Mouse (Mus musculus) c-Kit-positive CD71-positive TER-119-negative erythroid progenitor cells, embryonic 14.5 days (primary cell): Measurements from ENCODE around the gene Ssbp4.
A peak's percentile ranks its signal among the peaks of the same experiment; 100 is the strongest.
"Not testable (repeated sequence)": the region's sequence is repeated elsewhere in the genome, so short reads cannot be mapped to it uniquely, and the experiment has no call there.

ENCODE experiments used
- DNase-seq: peaks from one replicate; pipeline ENCODE4 v3.0.0-alpha.2; 2013; ENCODE audit warnings: low read depth

Gene Ssbp4

DNA sequence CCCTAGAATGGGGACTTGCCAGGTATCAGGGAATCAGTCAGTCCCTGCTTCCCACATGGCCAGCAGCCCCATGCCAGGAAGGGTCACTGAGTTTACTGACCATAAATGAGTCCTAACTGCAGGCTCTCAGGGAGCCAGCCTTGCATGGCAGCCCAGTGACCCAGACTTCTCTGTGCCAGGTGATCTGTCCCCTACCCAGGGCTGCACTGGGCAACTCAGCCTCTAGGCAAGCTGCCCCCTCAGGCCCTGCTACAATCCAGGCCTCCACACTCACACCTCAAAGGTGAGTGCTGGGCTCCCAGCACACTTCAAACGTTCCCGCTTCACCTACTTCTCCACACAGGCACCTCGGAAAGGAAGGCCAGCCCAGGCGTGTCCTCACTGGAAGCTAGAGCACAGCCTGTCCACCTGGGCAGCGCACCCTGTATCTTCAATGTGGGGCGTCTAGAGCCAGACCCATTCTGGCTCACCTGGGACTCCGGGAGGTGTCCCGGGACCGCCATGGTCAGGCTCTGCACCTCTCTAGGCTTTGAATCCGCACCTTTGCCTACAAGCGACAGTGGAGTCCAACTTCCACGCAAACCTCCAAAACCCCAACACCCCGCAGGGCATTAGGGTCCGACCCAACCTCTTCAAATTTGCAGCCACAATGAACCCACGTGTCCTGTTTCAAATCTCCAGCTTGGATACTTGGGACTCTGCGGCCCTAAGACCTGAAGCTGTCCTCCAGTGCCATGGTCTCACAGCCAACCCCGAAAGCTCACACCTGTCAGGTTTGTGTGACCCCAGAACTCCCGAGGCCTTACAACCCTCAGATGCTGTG, 1.7 kb downstream of the Ssbp4 start:
- no peak for DNase-seq

DNA sequence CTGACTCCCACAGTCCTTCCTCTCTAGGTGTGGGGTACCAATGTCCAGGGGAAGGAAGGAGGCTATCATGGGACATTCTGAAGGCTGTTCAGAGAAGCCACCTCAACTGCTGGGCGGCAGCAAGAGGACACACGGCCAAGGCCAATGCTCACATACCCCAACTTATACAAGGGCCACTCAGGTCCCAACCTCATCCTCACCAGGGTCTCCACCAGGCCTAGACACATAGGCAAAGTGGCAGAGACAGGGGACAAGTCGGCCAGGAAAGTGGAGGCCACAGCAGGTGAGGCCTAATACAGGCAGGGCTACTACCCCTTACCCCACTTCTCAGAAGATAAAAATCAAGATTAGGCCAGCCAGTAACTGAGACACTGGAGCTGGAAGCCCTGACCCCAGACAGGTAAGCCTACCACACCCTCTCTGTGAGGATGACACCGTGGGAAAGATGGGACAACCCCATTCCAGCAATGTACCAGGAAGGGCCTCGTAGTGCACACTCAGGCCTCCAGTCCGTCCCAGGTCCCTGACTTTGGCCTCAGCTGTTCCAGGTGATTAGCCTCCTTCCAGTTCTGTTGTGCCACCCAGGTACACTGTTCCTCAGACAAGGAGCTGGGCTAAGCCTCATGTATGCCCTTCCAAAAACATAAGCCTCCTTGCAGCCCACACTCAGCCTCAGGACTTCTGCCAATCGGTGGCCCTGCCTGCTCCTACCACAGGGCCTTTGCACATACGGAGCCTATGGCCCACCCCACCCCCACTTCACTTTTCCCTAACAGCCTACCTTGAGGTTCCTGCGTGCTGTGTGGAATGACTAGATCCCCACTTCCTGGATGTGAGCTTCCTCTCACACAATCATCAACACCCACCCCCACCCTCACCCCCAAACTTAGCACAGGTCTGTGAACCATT, 2.5 kb downstream of the Ssbp4 start:
- no peak for DNase-seq

- DNase-seq: no peak
Measured at GRCm38 (mm10) chr8:70604558-70604957, 4.1 kb downstream of the Ssbp4 start.

- DNase-seq: no peak
Measured at GRCm38 (mm10) chr8:70602139-70602811, 6.4 kb downstream of the Ssbp4 start.

GRCm38 (mm10) chr8:70601271-70601649, 7.4 kb downstream of the Ssbp4 start:
- peak; percentile 86 for DNase-seq

DNA sequence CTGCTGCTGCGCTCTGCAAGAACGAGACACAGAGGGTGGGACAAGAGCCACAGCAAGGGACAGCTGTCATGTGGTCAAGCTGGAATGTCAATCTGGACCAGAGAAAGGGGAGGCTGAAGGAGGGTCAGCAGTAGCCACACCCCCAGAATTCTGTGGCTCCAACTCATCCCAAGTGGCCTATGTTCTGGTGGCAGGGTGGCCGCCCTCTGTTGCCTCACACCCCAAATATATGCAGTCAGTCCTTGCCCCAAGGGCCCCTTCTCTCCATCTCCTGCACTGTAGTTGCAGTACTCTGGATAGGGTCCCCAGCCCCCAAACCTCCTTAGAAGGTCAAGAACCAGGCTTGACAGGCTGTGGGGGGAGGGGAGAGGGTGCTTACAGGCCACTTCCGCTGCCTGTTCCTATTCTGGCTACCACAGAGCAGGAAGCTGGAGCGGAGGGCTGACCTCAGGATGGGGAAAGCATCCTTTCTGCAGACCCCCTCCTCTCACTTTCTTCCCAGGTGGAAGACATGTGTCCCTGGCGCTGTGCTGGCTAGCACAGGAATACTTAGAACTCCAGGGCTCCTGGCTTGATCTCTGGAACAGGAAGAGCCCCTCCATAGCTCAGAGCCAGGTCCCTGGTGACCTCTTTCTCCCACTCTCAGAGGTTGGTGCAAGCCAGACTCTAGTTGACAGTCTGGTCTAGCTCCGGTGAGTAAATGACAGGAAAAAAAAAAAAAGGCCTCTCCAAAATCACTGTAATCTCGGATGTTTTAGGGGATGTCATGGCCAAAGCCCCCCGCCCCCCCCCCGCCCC, 8.0 kb downstream of the Ssbp4 start:
- DNase-seq: no peak

GRCm38 (mm10) chr8:70599507-70600290, 9.0 kb downstream of the Ssbp4 start:
- DNase-seq: no peak

DNA sequence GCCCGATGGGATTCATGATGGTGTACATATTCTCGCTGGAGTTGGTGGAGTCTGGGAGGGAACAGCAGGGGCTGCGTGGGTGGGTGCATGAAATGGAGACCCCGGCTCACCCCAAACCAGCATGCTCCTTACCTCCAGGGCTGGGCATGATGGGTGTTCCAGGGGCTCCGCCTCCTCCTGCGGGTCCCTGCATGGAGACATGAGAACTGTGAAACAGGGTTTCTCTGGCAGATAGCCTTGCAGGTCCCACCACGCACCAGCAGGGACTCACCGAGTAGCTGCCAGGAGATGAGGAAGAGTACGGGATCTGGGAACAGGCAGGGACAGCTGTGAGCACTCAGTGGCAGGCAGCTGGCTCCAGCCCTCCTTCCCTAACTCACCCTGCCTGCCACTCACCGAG, 9.9 kb downstream of the Ssbp4 start:
- DNase-seq: no peak

- DNase-seq: no peak
Measured at GRCm38 (mm10) chr8:70598283-70598682, 10.4 kb downstream of the Ssbp4 start.

DNA sequence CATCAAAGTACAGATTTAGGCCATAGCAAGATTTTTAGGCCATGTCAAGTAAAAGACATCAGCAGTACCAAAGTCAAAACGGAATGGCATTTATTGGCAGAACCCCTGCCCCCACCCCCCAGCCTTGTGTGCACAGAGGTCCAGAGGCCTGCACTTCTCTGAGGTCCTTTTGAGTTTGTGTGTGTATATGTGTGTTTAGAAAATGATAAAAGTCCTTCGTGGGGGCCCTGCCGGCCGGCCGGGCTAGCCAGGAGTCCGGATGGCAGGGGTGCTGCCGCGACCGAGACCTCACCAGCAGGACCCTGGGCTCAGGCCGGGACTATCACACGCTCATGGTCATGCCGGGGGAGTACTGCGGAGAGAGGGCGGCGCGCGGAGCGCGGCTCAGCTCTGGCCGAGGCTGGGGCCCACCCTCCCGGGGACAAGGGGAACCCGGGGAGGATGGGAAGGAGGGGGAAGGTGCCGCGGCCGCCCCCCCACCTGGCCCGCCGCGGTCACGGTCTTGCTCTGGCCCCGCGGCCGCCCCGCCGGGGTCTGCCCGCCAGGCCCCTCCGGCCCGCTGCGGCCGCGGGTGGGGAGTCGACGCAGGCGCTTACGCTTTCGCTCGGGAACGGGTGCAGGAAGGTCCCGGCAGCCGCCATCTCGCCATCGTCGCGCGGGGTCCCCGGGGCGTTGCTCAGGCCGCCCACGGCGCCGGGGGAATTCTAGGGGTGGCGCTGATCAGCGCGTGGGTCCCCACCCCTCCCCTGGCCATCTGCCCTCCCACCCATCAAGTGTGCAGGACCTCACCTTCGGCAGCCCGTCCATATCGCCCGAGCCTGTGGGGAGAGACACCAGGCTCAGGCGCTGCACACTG, 11.0 kb downstream of the Ssbp4 start:
- no peak for DNase-seq

- DNase-seq: no peak
Measured at GRCm38 (mm10) chr8:70596775-70597416, 11.8 kb downstream of the Ssbp4 start.

DNA sequence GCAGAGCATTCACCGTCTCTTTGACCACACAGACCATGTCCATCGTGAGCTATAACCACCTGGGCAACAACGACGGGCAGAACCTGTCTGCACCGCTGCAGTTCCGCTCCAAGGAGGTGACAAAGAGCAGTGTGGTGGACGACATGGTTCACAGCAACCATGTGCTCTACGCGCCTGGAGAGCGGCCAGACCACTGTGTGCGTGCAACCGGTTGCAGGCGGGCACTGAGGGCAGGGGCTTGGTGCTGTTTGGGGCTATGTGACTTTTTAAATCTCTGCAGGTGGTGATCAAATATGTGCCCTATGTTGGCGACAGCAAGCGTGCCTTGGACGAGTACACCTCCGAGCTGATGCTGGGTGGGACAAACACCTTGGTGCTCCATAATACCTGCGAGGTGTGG, 12.5 kb downstream of the Ssbp4 start:
- DNase-seq: no peak

DNA sequence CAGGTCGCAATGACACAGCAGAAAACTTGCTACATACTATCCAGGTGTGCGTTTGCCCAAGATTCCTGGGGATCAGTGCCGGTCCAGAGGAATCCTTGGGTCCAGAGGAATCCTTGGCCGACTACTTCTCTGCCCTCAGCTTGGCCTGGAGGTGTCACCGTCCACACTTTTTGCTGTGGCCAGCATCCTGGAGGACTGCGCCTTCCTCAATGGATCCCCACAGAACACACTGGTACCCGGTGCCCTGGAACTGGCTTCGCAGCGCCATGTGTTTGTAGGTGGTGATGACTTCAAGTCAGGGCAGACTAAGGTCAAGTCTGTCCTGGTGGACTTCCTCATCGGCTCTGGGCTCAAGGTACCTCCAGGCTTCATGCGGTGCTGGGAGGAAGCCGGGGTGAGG, 12.9 kb downstream of the Ssbp4 start:
- DNase-seq: no peak

DNA sequence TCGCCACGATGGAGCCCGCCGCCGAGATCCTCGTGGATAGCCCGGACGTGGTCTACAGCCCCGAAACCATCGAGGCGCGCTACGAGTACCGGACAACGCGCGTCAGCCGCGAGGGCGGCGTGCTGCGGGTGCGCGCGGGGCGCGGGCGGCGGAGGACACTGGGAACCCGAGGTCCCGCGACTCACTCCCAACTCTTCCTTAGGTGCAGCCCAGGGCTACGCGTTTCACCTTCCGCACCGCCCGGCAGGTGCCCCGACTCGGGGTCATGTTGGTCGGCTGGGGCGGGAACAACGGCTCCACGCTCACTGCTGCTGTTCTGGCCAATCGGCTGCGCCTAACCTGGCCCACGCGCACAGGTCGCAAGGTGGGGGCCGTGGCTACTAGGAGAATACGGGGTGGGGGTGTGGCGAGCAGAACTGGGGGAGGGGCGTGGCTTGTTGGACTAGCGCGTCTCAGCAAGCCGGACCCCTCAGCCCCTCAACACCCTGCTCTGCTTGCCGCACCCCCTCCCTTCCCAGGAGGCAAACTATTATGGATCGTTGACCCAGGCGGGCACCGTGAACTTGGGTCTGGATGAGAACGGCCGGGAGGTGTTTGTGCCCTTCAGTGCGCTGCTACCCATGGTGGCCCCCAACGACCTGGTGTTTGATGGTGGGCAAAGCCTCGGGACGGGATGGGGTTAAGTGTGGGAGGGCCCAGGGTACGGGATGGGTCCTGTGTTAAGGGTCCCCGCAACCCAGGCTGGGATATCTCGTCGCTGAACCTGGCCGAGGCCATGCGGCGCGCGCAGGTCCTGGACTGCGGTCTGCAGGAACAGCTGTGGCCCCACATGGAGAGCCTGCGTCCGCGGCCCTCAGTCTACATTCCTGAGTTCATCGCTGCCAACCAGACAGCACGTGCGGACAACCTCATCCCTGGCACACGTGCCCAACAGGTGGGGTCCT, 13.8 kb downstream of the Ssbp4 start:
- DNase-seq: no peak

DNA sequence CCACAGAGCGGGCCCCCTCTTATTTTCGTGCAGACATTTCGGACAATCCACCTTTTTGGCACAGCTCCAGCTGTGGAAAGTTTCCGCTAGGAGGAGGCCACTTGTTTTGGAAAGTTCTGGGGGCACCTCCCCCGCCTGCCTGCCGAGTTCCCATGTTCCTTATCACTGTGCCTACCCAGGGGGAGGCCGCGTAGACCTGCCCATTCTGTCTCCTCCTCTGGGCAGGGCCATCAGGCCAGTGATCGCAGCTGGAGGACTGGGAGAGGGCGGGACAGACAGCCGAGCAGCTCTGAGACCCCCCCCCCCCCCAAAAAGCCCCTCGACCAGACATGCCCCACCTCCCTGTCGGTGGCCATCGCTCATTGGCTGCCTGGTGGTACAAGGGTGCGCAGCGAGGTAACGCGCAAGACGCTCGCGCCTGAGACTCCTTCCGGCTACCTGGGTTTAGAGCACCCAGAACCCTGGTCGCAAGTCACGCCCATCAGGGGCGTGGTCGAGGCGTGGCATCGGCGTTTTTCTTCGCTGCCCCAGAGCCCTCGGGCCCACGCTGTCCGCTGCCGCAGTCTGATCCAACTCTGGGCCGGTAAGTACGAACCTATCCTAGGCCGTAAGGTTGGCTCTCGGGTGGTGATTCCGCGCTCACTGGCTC, 14.6 kb downstream of the Ssbp4 start, which contains the start of gene Isyna1:
Gene Isyna1 (plus strand): TSS at position 413 of the 649 bp plus-strand sequence.
- DNase-seq: peak; percentile 91

- no peak for DNase-seq
Measured at GRCm38 (mm10) chr8:70593173-70593572, 15.5 kb downstream of the Ssbp4 start.

GRCm38 (mm10) chr8:70591569-70591968, 17.1 kb downstream of the Ssbp4 start:
- DNase-seq: no peak

- not testable (repeated sequence) for DNase-seq
Measured at GRCm38 (mm10) chr8:70587955-70588354, 20.7 kb downstream of the Ssbp4 start.
